Mouse (Mus musculus): ENCODE results near the gene Tspan14. TPM values are rescaled to one million over a fixed set of nuclear protein-coding genes. Genes with fewer than 3 reads are reported as not detected.

Gene Tspan14
- polyA plus RNA-seq, 1 experiment from 2014 or later = 42.0 TPM

DNA sequence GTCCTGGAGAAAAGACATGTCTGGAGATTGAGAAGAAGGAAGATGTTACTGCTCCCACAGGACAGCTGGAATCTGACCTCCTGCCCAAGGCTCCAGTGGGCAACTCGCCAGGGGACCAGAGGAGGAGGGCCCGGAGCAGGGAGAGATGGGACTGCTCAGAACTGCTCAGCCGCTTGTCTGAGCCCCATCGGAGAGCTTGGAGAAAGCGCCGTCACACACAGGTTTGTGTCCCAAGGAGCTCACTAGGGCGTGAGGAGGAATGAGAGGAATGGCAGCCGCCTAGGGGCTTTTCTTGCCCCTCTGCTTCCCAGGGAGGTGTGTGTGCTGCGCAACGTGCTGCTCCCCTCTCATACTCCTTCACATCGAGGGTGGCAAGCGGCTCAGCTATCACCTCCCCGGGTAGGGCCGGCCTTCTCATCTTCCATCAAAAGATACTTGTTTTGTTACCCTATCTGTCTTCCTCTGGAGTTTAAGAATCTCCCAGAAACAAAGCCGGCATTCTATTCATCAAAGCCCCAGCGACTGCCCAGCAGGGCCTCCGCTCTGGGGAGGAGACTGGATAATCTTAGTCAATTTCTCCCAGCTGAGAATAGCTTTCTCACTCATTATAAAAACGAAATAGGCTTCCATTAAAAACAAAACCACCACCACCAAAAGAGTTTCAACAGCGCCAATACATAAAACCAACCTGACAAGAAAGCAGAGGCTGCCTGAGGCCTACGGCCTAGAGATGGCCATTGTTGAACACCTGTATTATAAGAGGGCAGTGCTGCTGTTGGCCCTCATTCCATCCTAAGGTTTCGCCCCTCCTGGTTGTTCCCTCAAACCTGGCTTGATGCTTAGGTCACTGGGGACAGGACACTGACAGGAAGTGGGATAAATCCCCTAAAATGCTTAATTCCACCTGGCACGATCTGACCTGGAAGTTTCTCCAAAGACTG lies 37.9 kb upstream of the Tspan14 start:
- peak overlapping the region; percentile 34 for H3K4me3 ChIP-seq
- H3K27ac ChIP-seq (replicated peaks) = peak overlapping the region; percentile 38
- 27% methylated on average over 22 of the region's 22 CpGs for WGBS
- H3K9ac ChIP-seq = peak overlapping the region; percentile 64
- H3K9me3 ChIP-seq = no peaks in the 10 kb centered on the region
- ATAC-seq (ENCODE audit: extremely low read depth, insufficient number of reproducible peaks, low FRiP score, low TSS enrichment) = no peak
- peaks cover 38% of the 10 kb centered on the region for H3K4me1 ChIP-seq
- peaks cover 23% of the 10 kb centered on the region; the same call in 1 of the 2 replicates for H3K36me3 ChIP-seq
- no peaks in the 10 kb centered on the region for H3K27me3 ChIP-seq (replicated peaks)
- H3K4me2 ChIP-seq = peak overlapping the region; percentile 63

DNA sequence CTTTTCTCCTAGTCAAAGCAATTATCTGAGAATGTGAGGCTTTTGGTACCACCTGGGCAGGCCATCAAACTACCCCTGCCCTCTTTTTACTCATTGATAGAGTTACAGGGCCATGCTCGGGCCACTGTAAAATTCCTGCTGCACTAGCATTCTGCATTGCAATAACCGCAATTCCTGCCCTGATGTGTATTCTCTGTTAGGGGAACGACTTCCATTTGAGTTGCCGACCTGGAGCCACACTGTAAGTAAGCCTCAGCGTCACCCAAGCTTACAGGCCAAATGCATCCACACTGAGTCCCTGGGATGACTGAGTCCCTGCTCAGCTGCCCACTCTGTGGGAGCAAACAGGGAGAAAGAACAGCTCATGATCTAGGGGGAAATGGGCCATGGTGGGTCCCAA lies 35.0 kb upstream of the Tspan14 start:
- Histone ChIP-seq H3K36me3 (peaks cover 43% of the 10 kb centered on the region), H3K4me1 (peaks cover 18% of the 10 kb centered on the region), H3K9me3 (no peaks in the 10 kb centered on the region), H3K4me3 (no peak overlapping the region), H3K27me3 (replicated peaks) (no peaks in the 10 kb centered on the region), H3K4me2 (no peak overlapping the region), H3K27ac (replicated peaks) (no peak overlapping the region), H3K9ac (no peak overlapping the region)
- ATAC-seq (ENCODE audit: extremely low read depth, insufficient number of reproducible peaks, low FRiP score, low TSS enrichment) = no peak
- WGBS = 88% methylated on average over 5 of the region's 5 CpGs

DNA sequence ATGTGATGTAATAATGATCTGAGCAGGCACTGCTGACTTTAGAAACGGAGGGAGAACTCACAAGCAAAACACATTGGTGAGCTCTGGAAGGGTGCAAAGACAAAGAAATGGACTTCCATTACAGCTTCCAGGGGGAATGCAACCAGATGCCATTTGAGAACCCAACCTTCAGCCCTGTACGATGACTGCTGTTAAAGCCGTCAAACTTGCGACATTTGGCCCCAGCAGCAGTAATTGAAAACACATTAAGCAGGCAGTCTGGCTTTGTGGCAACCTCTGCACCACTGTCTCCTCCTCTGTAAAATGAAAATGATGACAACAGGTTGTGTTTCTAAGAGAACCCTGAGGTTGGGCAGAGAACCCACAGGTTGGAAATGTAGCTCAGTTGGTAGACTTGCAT lies 34.2 kb upstream of the Tspan14 start:
- H3K27ac ChIP-seq (replicated peaks) = no peak overlapping the region
- H3K27me3 ChIP-seq (replicated peaks) = no peaks in the 10 kb centered on the region
- H3K4me3 ChIP-seq = no peak overlapping the region
- WGBS = 73% methylated on average over 4 of the region's 4 CpGs
- no peak overlapping the region for H3K9ac ChIP-seq
- ATAC-seq (ENCODE audit: extremely low read depth, insufficient number of reproducible peaks, low FRiP score, low TSS enrichment) = no peak
- H3K36me3 ChIP-seq = peaks cover 43% of the 10 kb centered on the region
- H3K9me3 ChIP-seq = no peaks in the 10 kb centered on the region
- no peak overlapping the region for H3K4me2 ChIP-seq
- H3K4me1 ChIP-seq = peaks cover 13% of the 10 kb centered on the region

DNA sequence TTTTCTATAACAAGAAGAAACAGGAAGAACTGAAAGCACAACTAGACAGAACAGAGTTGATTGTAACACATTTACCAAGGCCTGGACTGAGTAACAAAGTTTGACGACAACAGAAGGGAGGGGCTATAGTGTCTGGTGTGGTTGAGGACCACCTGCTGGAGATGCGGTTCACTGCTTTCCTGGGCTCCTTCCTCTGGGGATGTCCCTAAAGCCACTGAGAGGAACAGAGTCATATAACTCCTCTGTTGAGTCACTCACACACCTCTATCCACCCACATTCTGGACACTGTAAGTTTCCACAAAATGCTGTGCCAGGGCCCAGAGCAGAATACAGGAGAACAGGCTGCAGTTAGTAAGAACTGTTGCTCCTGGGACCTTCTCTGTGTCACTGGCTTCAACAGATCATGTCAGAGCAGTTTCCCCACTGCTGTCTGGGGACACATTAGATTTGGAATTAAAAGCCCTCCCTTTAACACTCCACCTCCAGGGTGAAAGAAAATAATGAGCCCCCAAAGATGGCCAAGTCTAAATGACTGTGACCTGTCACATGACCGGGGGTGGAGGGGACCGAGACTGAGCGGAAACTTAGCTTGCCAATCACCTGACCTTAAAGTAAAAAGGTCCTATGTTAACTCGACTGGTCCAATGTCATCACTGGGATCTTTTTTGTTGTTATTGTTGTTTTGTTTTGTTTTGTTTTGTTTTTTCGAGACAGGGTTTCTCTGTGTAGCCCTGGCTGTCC lies 33.5 kb upstream of the Tspan14 start:
- 76% methylated on average over 7 of the region's 7 CpGs for WGBS
- no peak overlapping the region for H3K27ac ChIP-seq (replicated peaks)

DNA sequence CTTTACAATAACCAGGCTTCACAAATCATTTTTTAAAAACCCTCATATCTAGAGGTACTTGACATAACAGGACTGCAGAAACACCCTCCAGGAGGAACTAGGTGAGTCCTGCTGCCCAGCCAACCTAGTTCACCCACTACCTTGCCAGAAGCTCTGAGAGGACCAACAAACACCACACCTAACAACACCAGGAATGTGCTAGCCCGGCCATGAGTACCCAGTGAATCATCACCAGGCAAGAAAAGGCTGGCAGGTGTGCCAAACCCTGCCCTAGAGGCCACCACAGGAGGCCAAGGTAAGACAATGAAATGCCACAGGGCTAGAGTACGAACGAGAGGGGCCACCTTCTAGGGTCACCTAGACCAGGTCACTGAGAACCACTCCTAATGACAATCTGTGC lies 29.6 kb upstream of the Tspan14 start:
- Histone ChIP-seq H3K4me2 (no peak overlapping the region), H3K27me3 (replicated peaks) (no peaks in the 10 kb centered on the region), H3K9ac (no peak overlapping the region), H3K4me1 (peaks cover 10% of the 10 kb centered on the region), H3K27ac (replicated peaks) (no peak overlapping the region), H3K4me3 (no peak overlapping the region), H3K9me3 (no peaks in the 10 kb centered on the region), H3K36me3 (peaks cover 41% of the 10 kb centered on the region)
- no peak for ATAC-seq (ENCODE audit: extremely low read depth, insufficient number of reproducible peaks, low FRiP score, low TSS enrichment)
- WGBS = 91% methylated on average over 3 of the region's 3 CpGs

More for the DNA sequence above, 33.5 kb upstream of the Tspan14 start:
- H3K4me3 ChIP-seq = no peak overlapping the region
- H3K4me1 ChIP-seq = peaks cover 13% of the 10 kb centered on the region
- peaks cover 43% of the 10 kb centered on the region for H3K36me3 ChIP-seq
- H3K9ac ChIP-seq = no peak overlapping the region
- H3K4me2 ChIP-seq = no peak overlapping the region
- H3K27me3 ChIP-seq (replicated peaks) = no peaks in the 10 kb centered on the region
- H3K9me3 ChIP-seq = no peaks in the 10 kb centered on the region
- no peak for ATAC-seq (ENCODE audit: extremely low read depth, insufficient number of reproducible peaks, low FRiP score, low TSS enrichment)

DNA sequence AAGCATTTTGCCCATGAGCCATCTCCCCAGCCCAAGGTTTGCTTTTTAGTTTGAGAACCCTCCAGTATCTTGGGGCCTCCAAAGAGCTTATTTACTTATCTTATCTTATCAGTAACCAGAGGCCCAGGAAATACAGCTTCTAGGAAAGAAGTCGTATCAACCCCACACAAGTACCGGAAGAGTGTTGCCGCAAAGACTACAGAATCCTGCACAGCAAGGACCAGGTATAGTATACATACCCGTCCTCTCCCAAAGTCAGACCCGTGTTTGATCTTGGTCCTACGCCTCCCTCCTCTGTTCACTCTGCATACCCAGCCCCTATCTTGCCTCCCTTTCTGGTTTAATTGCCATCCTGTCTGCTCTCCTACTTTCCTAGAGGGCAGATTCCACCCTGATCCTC lies 25.9 kb upstream of the Tspan14 start:
- Histone ChIP-seq H3K4me2 (no peak overlapping the region), H3K27me3 (replicated peaks) (no peaks in the 10 kb centered on the region), H3K27ac (replicated peaks) (no peak overlapping the region), H3K9ac (no peak overlapping the region), H3K9me3 (no peaks in the 10 kb centered on the region), H3K4me3 (no peak overlapping the region), H3K36me3 (peaks cover 14% of the 10 kb centered on the region), H3K4me1 (peaks cover 10% of the 10 kb centered on the region)
- ATAC-seq (ENCODE audit: extremely low read depth, insufficient number of reproducible peaks, low FRiP score, low TSS enrichment) = no peak
- 26% methylated on average over 6 of the region's 6 CpGs for WGBS

DNA sequence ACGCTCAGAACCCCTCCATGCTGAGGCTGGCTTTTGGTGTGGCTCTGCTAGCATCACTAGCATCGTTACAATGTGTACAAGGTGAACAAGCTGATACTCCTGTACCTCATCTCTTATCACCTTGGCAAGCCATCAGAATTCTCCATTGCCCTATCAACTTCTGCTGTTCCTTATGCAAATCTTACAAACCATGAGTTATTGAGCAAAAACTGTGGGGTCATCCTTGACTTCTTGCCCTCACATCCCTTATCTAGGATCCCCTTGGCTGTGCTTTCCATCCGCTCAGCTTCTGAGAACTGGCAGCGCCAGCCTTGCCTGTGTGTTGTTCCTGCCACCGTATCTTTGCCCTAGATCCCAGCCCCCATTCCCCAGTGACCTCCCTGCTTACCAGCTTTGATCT lies 22.2 kb upstream of the Tspan14 start:
- Histone ChIP-seq H3K27me3 (replicated peaks) (no peaks in the 10 kb centered on the region), H3K27ac (replicated peaks) (no peak overlapping the region), H3K36me3 (no peaks in the 10 kb centered on the region), H3K4me2 (no peak overlapping the region), H3K4me1 (peaks cover 10% of the 10 kb centered on the region), H3K9ac (no peak overlapping the region), H3K4me3 (no peak overlapping the region), H3K9me3 (no peaks in the 10 kb centered on the region)
- ATAC-seq (ENCODE audit: extremely low read depth, insufficient number of reproducible peaks, low FRiP score, low TSS enrichment) = no peak
- 69% methylated on average over 5 of the region's 5 CpGs for WGBS

DNA sequence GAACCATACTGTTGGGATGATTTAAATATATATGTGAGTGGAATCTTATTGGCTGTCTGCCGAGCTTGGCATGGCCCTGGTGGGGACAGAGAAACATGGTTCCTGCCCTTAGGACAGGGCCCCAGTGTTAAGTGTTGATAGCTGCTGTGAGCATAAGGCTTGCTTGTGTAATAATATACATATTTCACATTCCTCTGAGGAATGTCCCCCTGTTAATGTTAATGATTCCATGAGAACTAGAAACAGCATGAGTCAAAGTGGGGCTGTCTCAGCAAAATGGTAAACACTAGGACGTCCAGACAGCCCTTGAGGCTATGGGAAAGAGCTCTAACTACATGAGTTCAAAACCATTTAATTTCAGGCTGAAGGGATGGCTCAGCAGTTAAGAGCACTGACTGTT lies 20.6 kb upstream of the Tspan14 start:
- no peak for ATAC-seq (ENCODE audit: extremely low read depth, insufficient number of reproducible peaks, low FRiP score, low TSS enrichment)
- Histone ChIP-seq H3K36me3 (no peaks in the 10 kb centered on the region), H3K27me3 (replicated peaks) (no peaks in the 10 kb centered on the region), H3K4me3 (no peak overlapping the region), H3K9me3 (no peaks in the 10 kb centered on the region), H3K4me1 (peaks cover 2% of the 10 kb centered on the region), H3K27ac (replicated peaks) (no peak overlapping the region), H3K9ac (no peak overlapping the region), H3K4me2 (no peak overlapping the region)
- WGBS = 70% methylated on average over 2 of the region's 2 CpGs

DNA sequence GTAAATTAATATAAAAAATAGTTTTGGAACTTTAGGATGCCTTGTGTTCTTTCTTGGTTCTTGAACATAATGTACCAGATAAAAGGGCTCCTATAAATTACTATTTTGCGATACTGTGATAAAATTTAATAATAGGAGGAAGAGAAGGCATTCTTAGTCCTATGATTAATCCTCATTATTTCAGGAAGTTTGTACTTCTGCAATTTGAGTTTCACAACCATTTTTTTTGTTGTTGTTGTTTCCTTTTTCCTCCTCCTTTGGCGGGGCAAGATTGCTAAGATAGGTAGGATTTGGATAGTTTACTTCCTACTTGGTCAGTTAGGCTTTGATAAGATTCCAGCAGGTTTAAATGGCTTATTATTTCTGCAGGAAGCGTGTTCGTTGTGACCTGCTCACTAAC lies 19.0 kb upstream of the Tspan14 start:
- no peak overlapping the region for H3K27ac ChIP-seq (replicated peaks)
- WGBS = 78% methylated on average over 4 of the region's 4 CpGs

DNA sequence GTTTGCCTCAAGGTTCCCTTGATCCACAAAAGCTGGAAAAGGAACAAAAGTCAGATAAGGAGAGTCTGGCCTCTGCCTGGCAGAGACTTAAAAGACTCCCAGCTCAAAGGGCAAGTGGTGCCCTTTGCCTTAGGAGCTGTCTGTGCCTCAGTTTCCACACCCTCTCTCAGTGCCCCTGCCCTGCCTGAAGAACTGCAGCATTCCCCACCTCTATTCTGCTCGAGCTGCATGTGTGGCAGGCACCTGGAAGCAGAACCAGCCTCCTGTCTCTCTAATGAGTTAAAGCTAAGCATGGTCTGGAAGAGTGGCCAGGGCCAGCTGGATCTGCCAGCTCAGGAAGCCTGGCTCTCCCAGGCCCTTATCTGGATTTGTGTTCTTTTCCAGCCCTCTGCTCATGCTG lies 13.1 kb upstream of the Tspan14 start:
- H3K36me3 ChIP-seq = no peaks in the 10 kb centered on the region
- no peak overlapping the region for H3K9ac ChIP-seq
- H3K4me3 ChIP-seq = no peak overlapping the region
- H3K4me2 ChIP-seq = no peak overlapping the region
- no peaks in the 10 kb centered on the region for H3K27me3 ChIP-seq (replicated peaks)
- ATAC-seq (ENCODE audit: extremely low read depth, insufficient number of reproducible peaks, low FRiP score, low TSS enrichment) = no peak
- WGBS = 36% methylated on average over 1 of the region's 1 CpGs
- 0 out of 2 replicates have a peak overlapping the region, but pooled peaks have one; percentile 29 for H3K27ac ChIP-seq (replicated peaks)
- peaks cover 14% of the 10 kb centered on the region for H3K4me1 ChIP-seq
- no peaks in the 10 kb centered on the region for H3K9me3 ChIP-seq

More for the DNA sequence above, 19.0 kb upstream of the Tspan14 start:
- Histone ChIP-seq H3K4me2 (no peak overlapping the region), H3K36me3 (no peaks in the 10 kb centered on the region), H3K9ac (no peak overlapping the region), H3K9me3 (no peaks in the 10 kb centered on the region), H3K27me3 (replicated peaks) (no peaks in the 10 kb centered on the region), H3K4me1 (no peaks in the 10 kb centered on the region), H3K4me3 (no peak overlapping the region)
- ATAC-seq (ENCODE audit: extremely low read depth, insufficient number of reproducible peaks, low FRiP score, low TSS enrichment) = no peak

DNA sequence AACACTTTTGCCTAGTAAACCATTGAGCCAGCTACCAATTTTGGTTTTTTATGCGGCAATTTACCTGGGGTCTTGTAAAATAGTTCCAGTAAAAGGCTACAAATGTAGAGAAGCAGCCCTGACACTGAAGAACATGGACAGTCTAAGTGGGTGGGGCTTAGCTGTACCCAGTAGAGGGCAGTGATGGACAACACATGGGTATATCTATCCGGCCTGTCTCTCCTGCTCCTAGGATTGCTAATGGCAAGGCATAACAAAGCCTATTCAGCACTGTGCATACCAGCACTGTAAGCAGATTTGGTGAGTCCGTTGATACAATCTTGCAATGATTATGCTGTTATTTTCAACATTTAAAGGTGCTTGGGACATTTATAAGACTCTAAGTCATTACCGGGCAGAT lies 12.4 kb upstream of the Tspan14 start:
- Histone ChIP-seq H3K9me3 (no peaks in the 10 kb centered on the region), H3K4me2 (no peak overlapping the region), H3K27ac (replicated peaks) (no peak overlapping the region), H3K27me3 (replicated peaks) (no peaks in the 10 kb centered on the region), H3K4me3 (no peak overlapping the region), H3K4me1 (peaks cover 14% of the 10 kb centered on the region), H3K9ac (no peak overlapping the region), H3K36me3 (no peaks in the 10 kb centered on the region)
- 39% methylated on average over 4 of the region's 4 CpGs for WGBS
- no peak; the same call in 1 of the 2 replicates for ATAC-seq (ENCODE audit: extremely low read depth, insufficient number of reproducible peaks, low FRiP score, low TSS enrichment)
